Mouse (Mus musculus): ENCODE results near the gene Rpa1. TPM values are rescaled to one million over a fixed set of nuclear protein-coding genes. Genes with fewer than 3 reads are reported as not detected.

Gene Rpa1
- total and polyA plus RNA-seq, 2 experiments from 2014 or later, result 54.1 to 58.5 TPM

DNA sequence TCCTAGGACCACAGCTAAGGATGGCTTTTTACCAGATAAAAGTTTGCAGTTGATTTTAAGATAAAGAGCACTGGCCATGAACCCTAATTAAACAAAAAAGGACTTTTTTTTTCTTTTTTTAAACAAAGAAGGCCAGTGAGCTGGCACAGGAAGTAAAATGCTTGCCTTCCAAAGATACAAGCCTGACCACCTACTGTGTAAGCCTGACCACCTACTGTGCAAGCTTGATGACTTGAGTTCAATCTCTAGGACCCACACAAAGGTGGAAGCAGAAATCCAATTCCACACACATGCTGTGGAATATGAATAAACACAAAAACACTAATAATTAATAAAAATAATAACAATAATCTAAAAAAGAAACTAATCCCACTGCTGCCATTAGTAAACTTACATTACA, 3.1 kb upstream of the Rpa1 start:
- Histone ChIP-seq H3K4me3 (ENCODE audit: low read depth, low read length) (no peak overlapping the region), H3K4me2 (ENCODE audit: low read depth) (no peak overlapping the region), H3K9ac (no peak overlapping the region), H3K36me3 (ENCODE audit: insufficient read depth) (no peaks in the 10 kb centered on the region), H3K9me3 (ENCODE audit: low read length) (no peaks in the 10 kb centered on the region), H3K4me1 (ENCODE audit: insufficient read depth) (0 out of 2 replicates have a peak, but pooled peaks cover 7% of the 10 kb centered on the region), H3K27ac (ENCODE audit: low read depth, low read length) (no peak overlapping the region), H3K27me3 (ENCODE audit: insufficient read depth, low read length) (no peaks in the 10 kb centered on the region)
- DNase-seq (no peak), ATAC-seq (no peak)
- no peak for TF ChIP-seq CTCF (IDR thresholded peaks at IDR 0.05; ENCODE audit: low read depth)

DNA sequence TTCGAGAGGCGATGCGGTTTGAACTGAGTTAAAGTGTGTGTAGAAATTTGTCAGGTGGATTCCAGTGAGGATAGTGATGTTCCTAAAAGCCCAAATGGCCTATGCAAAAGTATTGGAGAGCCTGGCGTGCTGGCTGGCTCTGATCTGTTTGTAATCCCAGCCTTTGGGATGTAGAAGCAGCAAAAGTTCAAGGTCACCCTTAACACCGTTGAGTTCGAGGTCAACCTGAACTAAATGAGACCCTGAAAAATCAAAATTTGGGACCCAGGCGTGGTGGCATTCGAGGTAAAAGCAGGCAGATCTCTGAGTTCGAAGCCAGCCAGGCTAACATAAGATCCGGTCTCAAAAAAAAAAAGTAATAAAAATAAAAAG, 752 bp upstream of the Rpa1 start:
- DNase-seq (no peak), ATAC-seq (no peak)
- 0 out of 2 replicates have a peak, but pooled peaks cover 7% of the 10 kb centered on the region for H3K4me1 ChIP-seq (ENCODE audit: insufficient read depth)
- no peak for TF ChIP-seq CTCF (IDR thresholded peaks at IDR 0.05; ENCODE audit: low read depth)
- peak overlapping the region; percentile 6; the same call in 1 of the 2 replicates for H3K27ac ChIP-seq (ENCODE audit: low read depth, low read length)
- peak overlapping the region; percentile 63 for H3K9ac ChIP-seq
- no peaks in the 10 kb centered on the region for H3K36me3 ChIP-seq (ENCODE audit: insufficient read depth)
- 48% methylated on average over 10 of the region's 10 CpGs for WGBS
- no peaks in the 10 kb centered on the region for H3K27me3 ChIP-seq (ENCODE audit: insufficient read depth, low read length)
- H3K9me3 ChIP-seq (ENCODE audit: low read length), result no peaks in the 10 kb centered on the region
- H3K4me3 ChIP-seq (ENCODE audit: low read depth, low read length), result peak overlapping the region; percentile 79
- peak overlapping the region; percentile 95 for H3K4me2 ChIP-seq (ENCODE audit: low read depth)

DNA sequence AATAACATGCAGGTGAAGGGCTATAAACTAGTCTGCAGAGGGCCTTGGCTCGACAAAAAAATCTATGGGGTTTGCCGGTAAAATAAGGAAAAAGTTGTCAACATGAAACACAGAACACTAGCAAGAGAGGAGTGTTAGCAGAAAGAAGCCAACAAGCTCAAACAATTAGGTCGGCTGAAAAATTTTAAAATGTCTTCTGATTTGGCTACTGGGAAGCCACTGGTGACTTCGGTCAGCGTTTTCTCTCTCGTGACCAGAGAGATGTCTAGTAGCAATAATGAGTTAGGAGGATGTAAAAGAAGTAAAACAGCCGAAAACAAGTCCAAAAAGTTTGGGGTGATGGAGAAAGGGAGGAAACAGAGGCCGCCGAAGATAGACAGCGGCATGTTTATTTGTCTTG, 528 bp downstream of the Rpa1 start:
- TF ChIP-seq CTCF (IDR thresholded peaks at IDR 0.05; ENCODE audit: low read depth), result no peak
- Histone ChIP-seq H3K9ac (peak overlapping the region; percentile 63), H3K9me3 (ENCODE audit: low read length) (no peaks in the 10 kb centered on the region), H3K36me3 (ENCODE audit: insufficient read depth) (no peaks in the 10 kb centered on the region), H3K4me1 (ENCODE audit: insufficient read depth) (0 out of 2 replicates have a peak, but pooled peaks cover 7% of the 10 kb centered on the region), H3K4me3 (ENCODE audit: low read depth, low read length) (peak overlapping the region; percentile 79), H3K27me3 (ENCODE audit: insufficient read depth, low read length) (no peaks in the 10 kb centered on the region), H3K4me2 (ENCODE audit: low read depth) (peak overlapping the region; percentile 95), H3K27ac (ENCODE audit: low read depth, low read length) (peak overlapping the region; percentile 15; the same call in 1 of the 2 replicates)
- DNase-seq (no peak), ATAC-seq (no peak)
- 1% methylated on average over 10 of the region's 10 CpGs for WGBS

DNA sequence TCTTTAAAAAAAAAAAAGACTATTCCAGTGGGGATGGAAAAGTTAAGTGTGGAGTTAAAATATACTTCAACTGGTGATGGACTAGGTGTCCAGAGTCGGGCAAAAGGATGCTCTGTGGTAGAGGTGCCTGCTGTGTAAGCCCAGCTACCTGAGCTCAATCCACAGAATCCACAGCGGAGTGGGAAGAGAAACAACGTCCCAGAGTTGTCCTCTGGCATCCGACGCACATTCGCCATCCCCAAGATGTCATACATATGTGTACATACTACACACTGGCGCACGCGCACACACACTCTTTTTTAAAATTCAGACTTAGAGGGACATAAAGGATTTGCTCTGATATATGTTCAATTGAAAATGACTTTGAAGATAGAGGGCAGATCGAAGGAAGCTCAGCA, 937 bp downstream of the Rpa1 start:
- no peak for TF ChIP-seq CTCF (IDR thresholded peaks at IDR 0.05; ENCODE audit: low read depth)
- no peaks in the 10 kb centered on the region for H3K36me3 ChIP-seq (ENCODE audit: insufficient read depth)
- DNase-seq (no peak), ATAC-seq (no peak)
- no peaks in the 10 kb centered on the region for H3K27me3 ChIP-seq (ENCODE audit: insufficient read depth, low read length)
- 0 out of 2 replicates have a peak overlapping the region, but pooled peaks have one; percentile 63 for H3K9ac ChIP-seq
- H3K4me1 ChIP-seq (ENCODE audit: insufficient read depth), result 0 out of 2 replicates have a peak, but pooled peaks cover 7% of the 10 kb centered on the region
- peak overlapping the region; percentile 95 for H3K4me2 ChIP-seq (ENCODE audit: low read depth)
- 42% methylated on average over 10 of the region's 10 CpGs for WGBS
- no peaks in the 10 kb centered on the region for H3K9me3 ChIP-seq (ENCODE audit: low read length)
- H3K27ac ChIP-seq (ENCODE audit: low read depth, low read length), result no peak overlapping the region
- peak overlapping the region; percentile 79 for H3K4me3 ChIP-seq (ENCODE audit: low read depth, low read length)

DNA sequence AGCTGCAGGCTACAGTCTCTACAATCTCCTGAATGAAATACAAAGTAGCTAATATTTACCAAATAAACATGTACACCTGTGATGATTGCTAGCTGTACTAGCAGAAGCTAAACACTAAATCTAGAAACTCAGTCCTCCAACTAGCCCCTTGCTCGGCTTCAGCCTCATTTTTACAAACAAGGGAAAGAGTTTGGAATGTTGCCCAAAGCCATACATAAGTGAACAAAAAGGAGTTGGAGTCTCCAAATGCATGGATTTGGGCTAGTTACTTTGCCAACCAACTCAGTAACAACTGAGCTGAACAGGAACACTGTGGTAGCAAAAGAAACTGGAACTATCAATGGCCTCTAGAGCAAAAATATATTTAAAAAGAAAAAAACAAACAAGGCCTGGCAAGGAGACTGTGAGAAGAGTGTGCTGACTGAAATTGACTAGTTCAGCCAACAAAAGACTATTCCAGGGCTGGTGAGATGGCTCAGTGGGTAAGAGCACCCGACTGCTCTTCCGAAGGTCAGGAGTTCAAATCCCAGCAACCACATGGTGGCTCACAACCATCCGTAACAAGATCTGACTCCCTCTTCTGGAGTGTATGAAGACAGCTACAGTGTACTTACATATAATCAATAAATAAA, 1.5 kb downstream of the Rpa1 start:
- Histone ChIP-seq H3K36me3 (ENCODE audit: insufficient read depth) (no peaks in the 10 kb centered on the region), H3K27me3 (ENCODE audit: insufficient read depth, low read length) (no peaks in the 10 kb centered on the region), H3K4me3 (ENCODE audit: low read depth, low read length) (no peak overlapping the region), H3K4me2 (ENCODE audit: low read depth) (no peak overlapping the region; the same call in 1 of the 2 replicates), H3K27ac (ENCODE audit: low read depth, low read length) (no peak overlapping the region), H3K9ac (no peak overlapping the region), H3K9me3 (ENCODE audit: low read length) (no peaks in the 10 kb centered on the region), H3K4me1 (ENCODE audit: insufficient read depth) (0 out of 2 replicates have a peak, but pooled peaks cover 7% of the 10 kb centered on the region)
- no peak for DNase-seq
- WGBS, result 34% methylated on average over 3 of the region's 4 CpGs
- no peak for TF ChIP-seq CTCF (IDR thresholded peaks at IDR 0.05; ENCODE audit: low read depth)
- no peak for ATAC-seq

- TF ChIP-seq CTCF (IDR thresholded peaks at IDR 0.05; ENCODE audit: low read depth), result no peak
- no peak overlapping the region for H3K9ac ChIP-seq
- no peak for ATAC-seq
- no peak overlapping the region for H3K4me2 ChIP-seq (ENCODE audit: low read depth)
- no peak overlapping the region for H3K4me3 ChIP-seq (ENCODE audit: low read depth, low read length)
- H3K9me3 ChIP-seq (ENCODE audit: low read length), result no peaks in the 10 kb centered on the region
- no peaks in the 10 kb centered on the region for H3K27me3 ChIP-seq (ENCODE audit: insufficient read depth, low read length)
- H3K4me1 ChIP-seq (ENCODE audit: insufficient read depth), result 0 out of 2 replicates have a peak, but pooled peaks cover 7% of the 10 kb centered on the region
- H3K36me3 ChIP-seq (ENCODE audit: insufficient read depth), result no peaks in the 10 kb centered on the region
- H3K27ac ChIP-seq (ENCODE audit: low read depth, low read length), result no peak overlapping the region
- no peak for DNase-seq
- WGBS, result 93% methylated on average over 5 of the region's 5 CpGs
Measured at GRCm38 (mm10) chr11:75344716-75345115, 3.4 kb downstream of the Rpa1 start.

- no peak for DNase-seq
Measured at GRCm38 (mm10) chr11:75344163-75344562, 4.0 kb downstream of the Rpa1 start.

More at GRCm38 (mm10) chr11:75344163-75344562, 4.0 kb downstream of the Rpa1 start:
- no peak for TF ChIP-seq CTCF (IDR thresholded peaks at IDR 0.05; ENCODE audit: low read depth)
- no peak overlapping the region for H3K4me3 ChIP-seq (ENCODE audit: low read depth, low read length)
- no peaks in the 10 kb centered on the region for H3K27me3 ChIP-seq (ENCODE audit: insufficient read depth, low read length)
- 0 out of 2 replicates have a peak, but pooled peaks cover 7% of the 10 kb centered on the region for H3K4me1 ChIP-seq (ENCODE audit: insufficient read depth)
- no peak overlapping the region for H3K27ac ChIP-seq (ENCODE audit: low read depth, low read length)
- H3K9me3 ChIP-seq (ENCODE audit: low read length), result no peaks in the 10 kb centered on the region
- ATAC-seq, result no peak
- peaks cover 4% of the 10 kb centered on the region for H3K36me3 ChIP-seq (ENCODE audit: insufficient read depth)
- H3K9ac ChIP-seq, result no peak overlapping the region
- WGBS, result 85% methylated on average over 2 of the region's 2 CpGs
- H3K4me2 ChIP-seq (ENCODE audit: low read depth), result no peak overlapping the region

All from forebrain, postnatal 0 days (tissue).